Mouse (Mus musculus) embryonic fibroblast, embryonic 13.5 days (primary cell): ENCODE results near the gene Mfap3l.

Experiments
- CTCF ChIP-seq: IDR thresholded peaks from 2 replicates; pipeline ENCODE4 v1.5.1; 2011; ENCODE audit warnings: mild to moderate bottlenecking, control low read depth, low read length, moderate library complexity, borderline replicate concordance; ENCODE audit not compliant: insufficient read depth
- POLR2A ChIP-seq: IDR thresholded peaks from 2 replicates; pipeline ENCODE4 v1.6.1; 2011; ENCODE audit warnings: low read depth, mild to moderate bottlenecking, control low read depth, low read length, moderate library complexity

- TF ChIP-seq CTCF (no peak), POLR2A (no peak)
Observed at GRCm38 (mm10) chr8:60659721-60660120, 27.1 kb downstream of the Mfap3l start.
